Mouse (Mus musculus) embryo, embryonic 10.5 days (tissue): ENCODE results near the gene Tnip3.

ENCODE experiments used
- DNase-seq: peaks from one replicate; pipeline ENCODE4 v3.0.0-alpha.2; 2015; ENCODE audit warnings: low spot score

The Tnip3 gene

GRCm38 (mm10) chr6:65651376-65651775 is 126.3 kb downstream of the Tnip3 start:
- peak; percentile 84 for DNase-seq

- DNase-seq: no peak
These were observed 136.2 kb downstream of the Tnip3 start for GRCm38 (mm10) chr6:65661272-65661671.

DNA sequence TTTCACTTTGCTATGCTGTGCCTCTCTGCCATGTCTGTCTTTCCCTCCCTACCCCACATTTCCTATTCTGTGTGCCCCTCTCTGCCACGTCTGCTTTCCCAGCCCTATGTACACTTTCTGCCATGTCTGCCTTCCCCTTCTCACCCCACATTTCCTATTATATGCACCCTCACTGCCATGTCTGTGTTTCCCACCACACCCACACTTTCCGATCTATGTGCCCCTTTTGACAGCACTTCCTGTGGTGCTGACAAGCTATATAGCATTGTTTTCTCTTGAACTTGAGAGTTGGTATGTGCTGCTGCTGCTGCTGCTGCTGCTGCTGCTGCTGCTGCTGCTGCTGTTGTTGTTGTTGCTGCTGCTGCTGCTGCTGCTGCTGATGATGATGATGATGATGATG is 136.9 kb downstream of the Tnip3 start:
- DNase-seq: no peak

DNA sequence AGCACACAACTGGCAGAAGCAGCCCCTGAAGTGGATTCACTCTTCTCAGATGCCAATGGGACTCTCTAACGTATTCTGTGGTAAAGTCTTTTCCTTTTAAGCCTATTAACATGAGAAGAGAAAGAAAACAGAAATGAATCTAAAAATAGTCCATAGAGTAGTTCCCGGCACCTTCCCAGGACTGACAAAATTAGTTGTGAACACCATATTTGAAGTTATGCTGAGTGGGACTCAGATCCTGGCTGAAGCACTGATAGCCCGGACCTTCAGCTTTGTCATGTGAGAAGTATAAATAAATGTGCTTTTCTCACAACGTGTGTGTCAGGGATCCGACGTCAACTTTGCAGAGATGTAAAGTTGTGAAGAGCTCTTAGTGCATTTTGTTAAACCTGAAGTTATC is 138.9 kb downstream of the Tnip3 start:
- DNase-seq: no peak

GRCm38 (mm10) chr6:65666295-65666694 is 141.2 kb downstream of the Tnip3 start:
- no peak for DNase-seq

DNA sequence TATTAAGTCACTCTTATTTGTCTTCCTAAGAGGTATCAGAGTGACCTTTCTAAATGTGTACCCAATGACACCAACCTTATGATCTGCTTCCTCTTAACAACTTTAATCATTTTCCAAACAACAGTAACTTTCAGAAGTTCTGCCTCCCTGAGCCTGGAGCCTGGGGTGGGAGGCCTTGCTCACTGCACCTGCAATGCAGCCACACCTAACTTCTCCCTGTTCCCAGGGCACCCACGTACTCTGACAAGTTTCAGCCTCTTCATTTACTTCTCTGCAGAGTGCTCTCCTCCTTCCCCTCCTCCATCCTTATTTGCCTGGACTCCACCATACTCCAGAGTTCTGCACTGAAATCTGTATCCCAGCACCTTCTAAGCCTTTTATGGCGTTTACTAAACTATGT is 144.9 kb downstream of the Tnip3 start:
- no peak for DNase-seq

DNA sequence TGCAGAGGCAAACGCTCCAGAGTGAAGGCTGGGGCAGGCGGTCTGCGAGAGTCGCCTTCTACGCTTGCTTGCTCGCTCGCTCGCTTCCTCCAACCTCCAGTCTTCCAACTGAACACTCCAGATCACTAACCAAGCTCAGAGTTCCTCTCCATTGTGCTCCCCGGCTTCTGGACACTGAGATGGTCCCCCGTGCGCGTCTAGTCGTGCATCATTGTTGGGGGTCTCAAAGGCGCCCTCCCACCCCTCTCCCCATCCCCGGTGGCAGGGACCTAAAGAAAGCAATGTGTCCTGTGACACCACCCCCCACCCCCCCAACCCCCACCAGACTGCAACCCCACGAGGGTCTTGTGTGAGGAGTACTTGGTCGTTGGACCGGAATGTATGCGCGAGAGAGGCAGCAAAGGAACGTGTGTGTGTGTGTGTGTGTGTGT is 145.9 kb downstream of the Tnip3 start:
- DNase-seq: peak; percentile 71

GRCm38 (mm10) chr6:65671451-65671850 is 146.3 kb downstream of the Tnip3 start, which contains the start of gene Ndnf:
TSS of gene Ndnf (plus strand) at chr6:65671590.
- peak; percentile 88 for DNase-seq

DNA sequence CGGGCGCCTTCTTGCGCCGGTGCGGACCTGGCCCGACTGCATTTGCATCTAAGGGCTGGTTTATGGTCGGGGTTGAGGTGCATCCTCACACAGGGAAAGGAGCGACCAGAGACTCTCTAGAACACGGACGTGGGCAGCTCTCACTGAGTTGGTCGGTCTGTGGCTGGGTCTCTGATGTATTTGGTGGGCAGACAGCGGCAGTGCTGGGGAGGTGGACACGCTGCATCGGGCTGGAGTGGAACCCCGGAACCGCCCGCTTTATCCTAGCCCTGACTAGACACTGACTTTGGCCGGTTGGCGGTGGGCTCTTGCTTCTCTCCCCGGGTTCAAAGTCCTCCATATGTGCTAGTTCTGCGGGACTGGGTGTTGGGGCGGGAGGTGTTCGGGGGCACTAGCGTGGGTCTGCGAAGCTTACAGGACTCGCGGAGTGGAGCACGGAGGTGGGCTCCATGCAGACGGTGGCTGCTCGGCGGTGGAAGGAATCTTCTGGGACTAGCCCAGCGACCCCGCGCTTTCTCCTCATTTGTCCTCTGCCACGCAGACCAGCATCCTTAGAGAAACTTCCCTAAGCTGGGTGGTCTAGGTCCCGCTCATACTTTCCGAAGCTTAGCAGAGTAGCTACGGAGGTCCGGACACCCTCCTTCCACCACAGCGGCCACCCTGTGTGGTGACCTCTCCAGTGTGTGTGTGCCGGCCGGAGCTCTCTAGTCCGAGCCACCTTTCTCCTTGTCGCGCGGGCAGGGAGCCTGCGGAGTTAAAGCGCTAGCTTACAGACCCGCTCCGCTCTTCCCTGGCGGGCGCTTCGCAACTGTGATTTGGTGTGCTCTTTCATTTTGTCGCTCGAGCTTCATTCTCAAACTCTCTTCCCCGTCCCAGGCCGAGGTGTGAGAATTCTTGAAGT is 147.3 kb downstream of the Tnip3 start:
- peak; percentile 74 for DNase-seq
